Mouse (Mus musculus) heart, postnatal 14 days (tissue): ENCODE measurements around the gene Ciao2b. TPM values are rescaled to one million over a fixed set of nuclear protein-coding genes. Genes with fewer than 3 reads are reported as not detected.
"Not testable (repeated sequence)": the region's sequence is repeated elsewhere in the genome, so short reads cannot be mapped to it uniquely, and the experiment has no call there.

ENCODE experiments used
- DNase-seq, 2 experiments: peaks; one replicate each; pipeline ENCODE4 v3.0.0; 2021 to 2022
- intact Hi-C: fragments of 180-260 bp; cut with DNase I; formaldehyde crosslinking; loops from one replicate; pipeline ENCODE4 v1.15.1; 2025
- long read RNA-seq, 2 experiments: library from polyadenylated mRNA; stranded (forward); transcript quantifications; one replicate each; pipeline ENCODE4 v2.0.0; 2021
- total RNA-seq, 2 experiments: library from RNA; stranded (reverse); gene quantifications; 2 replicates each; pipeline ENCODE4 v1.2.3; 2021

Gene Ciao2b
- total RNA-seq: 10 to 100 TPM; 52.9 to 63.6 TPM
- long read RNA-seq, experiment 1, transcript Ciao2b-202 (4 exons, 807 nt): minor isoform, 5 of 45 reads
- long read RNA-seq, experiment 1, transcript Ciao2b-203 (5 exons, 918 nt): major isoform, 40 of 45 reads
- long read RNA-seq, experiment 1, partial matches to known transcripts: 0 of 45 reads
- long read RNA-seq, experiment 1, other reads (novel, unspliced or antisense): 0 of 45 reads
- long read RNA-seq, experiment 2, transcript Ciao2b-203 (5 exons, 918 nt): major isoform, 39 of 42 reads
- long read RNA-seq, experiment 2, partial matches to known transcripts: 0 of 42 reads
- long read RNA-seq, experiment 2, other reads (novel, unspliced or antisense): 0 of 42 reads

GRCm38 (mm10) chr8:104641426-104642323 is at the start of gene Ciao2b:
Gene Ciao2b (minus strand): TSS chr8:104641965.
- peak; percentile 87 to 89 for DNase-seq
- intact Hi-C loops: no loop called here

GRCm38 (mm10) chr8:104688433-104688832 is 46.7 kb upstream of the Ciao2b start:
- intact Hi-C loops: no loop called here
- DNase-seq: no peak

- intact Hi-C loops: loop anchor here (2.0 to 5.0 kb wide), 5 partner anchors 53 to 635 kb away; no protein-coding TSS in a partner anchor
- DNase-seq: no peak
Observed at GRCm38 (mm10) chr8:104655614-104656013, 13.8 kb upstream of the Ciao2b start.

- peak; percentile 57 to 81 for DNase-seq
- intact Hi-C loops: loop anchor here (2.0 to 5.0 kb wide), 5 partner anchors 52 to 636 kb away; no protein-coding TSS in a partner anchor
Observed at GRCm38 (mm10) chr8:104654984-104655383, 13.2 kb upstream of the Ciao2b start.

GRCm38 (mm10) chr8:104644187-104644586 is 2.4 kb upstream of the Ciao2b start:
- intact Hi-C loops: loop anchor here (1.0 kb wide), 1 partner anchor 42 kb away; no protein-coding TSS in a partner anchor
- not testable (repeated sequence) for DNase-seq

GRCm38 (mm10) chr8:104642324-104642654 is 524 bp upstream of the Ciao2b start:
- DNase-seq: no peak
- intact Hi-C loops: no loop called here

GRCm38 (mm10) chr8:104640831-104641370 is 864 bp downstream of the Ciao2b start:
- DNase-seq: no peak
- intact Hi-C loops: no loop called here

- intact Hi-C loops: no loop called here
- no peak for DNase-seq
Observed at GRCm38 (mm10) chr8:104640241-104640640, 1.5 kb downstream of the Ciao2b start.

GRCm38 (mm10) chr8:104638010-104638409 is 3.8 kb downstream of the Ciao2b start:
- intact Hi-C loops: no loop called here
- no peak for DNase-seq

GRCm38 (mm10) chr8:104635004-104635710 is 6.6 kb downstream of the Ciao2b start:
- intact Hi-C loops: no loop called here
- no peak for DNase-seq

GRCm38 (mm10) chr8:104633156-104633744 is 8.5 kb downstream of the Ciao2b start:
- intact Hi-C loops: no loop called here
- peak; percentile 9 to 46 for DNase-seq

- no peak for DNase-seq
Observed at GRCm38 (mm10) chr8:104632486-104632885, 9.3 kb downstream of the Ciao2b start.

GRCm38 (mm10) chr8:104631975-104632374 is 9.8 kb downstream of the Ciao2b start:
- intact Hi-C loops: no loop called here
- peak; percentile 13 to 37 for DNase-seq

More at GRCm38 (mm10) chr8:104632486-104632885, 9.3 kb downstream of the Ciao2b start:
- intact Hi-C loops: no loop called here

- peak; percentile 74 to 76 for DNase-seq
- intact Hi-C loops: no loop called here
Observed at GRCm38 (mm10) chr8:104630981-104631663, 10.6 kb downstream of the Ciao2b start, which contains the start of gene Rrad. Gene Rrad (minus strand): TSS chr8:104631327.

- peak; percentile 46 to 51 for DNase-seq
- intact Hi-C loops: no loop called here
Observed at GRCm38 (mm10) chr8:104630574-104630973, 11.2 kb downstream of the Ciao2b start.

GRCm38 (mm10) chr8:104630111-104630479 is 11.7 kb downstream of the Ciao2b start:
- DNase-seq: no peak
- intact Hi-C loops: no loop called here

GRCm38 (mm10) chr8:104629306-104630110 is 12.3 kb downstream of the Ciao2b start:
- DNase-seq: peak; percentile 78 to 83
- intact Hi-C loops: no loop called here

- peak; percentile 44 to 61 for DNase-seq
- intact Hi-C loops: no loop called here
Observed at GRCm38 (mm10) chr8:104628402-104628801, 13.4 kb downstream of the Ciao2b start.
